Mouse (Mus musculus) heart, embryonic 11.5 days (tissue): Measurements from ENCODE around the gene Rpl9. TPM values are rescaled to one million over a fixed set of nuclear protein-coding genes. Genes with fewer than 3 reads are reported as not detected.
A peak's percentile ranks its signal among the peaks of the same experiment; 100 is the strongest.

Experiments
- ATAC-seq: fragments of 200-750 bp; cut with Nextera tagmentation; replicated peaks from 2 replicates; pipeline ENCODE4 v1.8.0; 2017; ENCODE audit warnings: moderate library complexity; ENCODE audit not compliant: insufficient number of reproducible peaks, low FRiP score, low TSS enrichment
- H3K27ac ChIP-seq: fragments of 300-500 bp; sonication (generic); 2 replicates; pipeline ENCODE4 v1.5.1; 2014; ENCODE audit warnings: mild to moderate bottlenecking, low read depth, low read length
- H3K27me3 ChIP-seq: fragments of 300-500 bp; sonication (generic); 2 replicates; pipeline ENCODE4 v1.6.1; 2014; ENCODE audit warnings: mild to moderate bottlenecking, low read length, mixed read lengths; ENCODE audit not compliant: control insufficient read depth, insufficient read depth
- H3K36me3 ChIP-seq: fragments of 300-500 bp; sonication (generic); 2 replicates; pipeline ENCODE4 v1.6.1; 2014; ENCODE audit warnings: mild to moderate bottlenecking, low read length, moderate library complexity, mixed read lengths; ENCODE audit not compliant: control insufficient read depth, insufficient read depth
- H3K4me1 ChIP-seq: fragments of 300-500 bp; sonication (generic); 2 replicates; pipeline ENCODE4 v1.6.1; 2014; ENCODE audit warnings: low read length; ENCODE audit not compliant: control insufficient read depth, insufficient read depth
- H3K4me2 ChIP-seq: fragments of 300-500 bp; sonication (generic); 2 replicates; pipeline ENCODE4 v1.6.1; 2014; ENCODE audit warnings: mild to moderate bottlenecking, moderate library complexity
- H3K4me3 ChIP-seq: fragments of 300-500 bp; sonication (generic); 2 replicates; pipeline ENCODE4 v1.5.1; 2014; ENCODE audit warnings: low read depth, low read length
- H3K9ac ChIP-seq: fragments of 300-500 bp; sonication (generic); 2 replicates; pipeline ENCODE4 v1.6.1; 2014; ENCODE audit warnings: mild to moderate bottlenecking, low read depth, low read length, moderate library complexity
- H3K9me3 ChIP-seq: fragments of 300-500 bp; sonication (generic); replicated peaks from 2 replicates; pipeline ENCODE4 v1.6.1; 2016; ENCODE audit warnings: low read length; ENCODE audit not compliant: control insufficient read depth
- WGBS: fragments of 180-500 bp; shearing (Covaris S2); extraction: QIAGEN DNeasy Blood & Tissue Kit; methylation state at CpG from one replicate; pipeline ENCODE4 v1.1.7; 2014; ENCODE audit not compliant: insufficient replicate concordance; 5-methylcytosine and 5-hydroxymethylcytosine counted together
- polyA plus RNA-seq: library from polyadenylated mRNA; unstranded; fragments of >200 nt; fragmentation: Nextera tagmentation; extraction: Ambion mirVana; gene quantifications from 2 replicates; pipeline ENCODE4 v1.2.1, GENCODE M21; 2014

The Rpl9 gene
- 708 and 716 TPM in 2 replicates for polyA plus RNA-seq

GRCm38 (mm10) chr5:65390648-65391644 lies at the start of gene Rpl9, which contains the start of gene Lias:
Gene Rpl9, minus strand, starts transcription at chr5:65391444.
Gene Lias, plus strand, starts transcription at chr5:65391497.
- Histone ChIP-seq H3K9me3 (no peaks in the 10 kb centered on the region), H3K4me1 (0 out of 2 replicates have a peak, but pooled peaks cover 4% of the 10 kb centered on the region), H3K36me3 (peaks cover 13% of the 10 kb centered on the region), H3K4me2 (peak within 1 kb of the TSS; percentile 80), H3K9ac (peak within 1 kb of the TSS; percentile 100), H3K27ac (peak within 1 kb of the TSS; percentile 87), H3K4me3 (peak within 1 kb of the TSS; percentile 98), H3K27me3 (no peaks in the 10 kb centered on the region)
- WGBS: under 1% methylated on average over 83 of the region's 83 CpGs
- ATAC-seq: peak; percentile 93

GRCm38 (mm10) chr5:65438041-65438440 lies 46.8 kb upstream of the Rpl9 start:
- Histone ChIP-seq H3K4me1 (peaks cover 24% of the 10 kb centered on the region), H3K27me3 (no peaks in the 10 kb centered on the region), H3K27ac (no peak overlapping the region), H3K9me3 (no peaks in the 10 kb centered on the region), H3K4me2 (no peak overlapping the region), H3K9ac (no peak overlapping the region), H3K36me3 (no peaks in the 10 kb centered on the region), H3K4me3 (no peak overlapping the region)
- ATAC-seq: no peak

- peak within 1 kb of the TSS; percentile 81 for H3K4me2 ChIP-seq
- H3K36me3 ChIP-seq: no peaks in the 10 kb centered on the region
- H3K9me3 ChIP-seq: no peaks in the 10 kb centered on the region
- H3K27ac ChIP-seq: peak within 1 kb of the TSS; percentile 93
- peak within 1 kb of the TSS; percentile 71 for H3K4me3 ChIP-seq
- under 1% methylated on average over 51 of the region's 51 CpGs for WGBS
- H3K9ac ChIP-seq: peak within 1 kb of the TSS; percentile 82
- ATAC-seq: peak; percentile 97
- H3K27me3 ChIP-seq: no peaks in the 10 kb centered on the region
- peaks cover 24% of the 10 kb centered on the region for H3K4me1 ChIP-seq
These were observed 44.7 kb upstream of the Rpl9 start, which contains the start of gene Ugdh for GRCm38 (mm10) chr5:65435806-65436561. Gene Ugdh, minus strand, starts transcription at chr5:65435949.

GRCm38 (mm10) chr5:65435363-65435805 lies 44.1 kb upstream of the Rpl9 start:
- Histone ChIP-seq H3K9ac (peak overlapping the region; percentile 80), H3K9me3 (no peaks in the 10 kb centered on the region), H3K4me3 (peak overlapping the region; percentile 71), H3K4me2 (peak overlapping the region; percentile 81), H3K4me1 (peaks cover 24% of the 10 kb centered on the region), H3K36me3 (no peaks in the 10 kb centered on the region), H3K27ac (peak overlapping the region; percentile 93), H3K27me3 (no peaks in the 10 kb centered on the region)
- ATAC-seq: no peak
- under 1% methylated on average over 40 of the region's 47 CpGs for WGBS

- ATAC-seq: no peak
These were observed 43.5 kb upstream of the Rpl9 start for GRCm38 (mm10) chr5:65434471-65435362.

GRCm38 (mm10) chr5:65429441-65429840 lies 38.2 kb upstream of the Rpl9 start:
- H3K36me3 ChIP-seq: peaks cover 11% of the 10 kb centered on the region; the same call in 1 of the 2 replicates
- no peak overlapping the region for H3K9ac ChIP-seq
- H3K4me1 ChIP-seq: peaks cover 9% of the 10 kb centered on the region
- no peak overlapping the region for H3K4me2 ChIP-seq
- no peak overlapping the region for H3K27ac ChIP-seq
- 84% methylated on average over 5 of the region's 5 CpGs for WGBS
- no peak overlapping the region for H3K4me3 ChIP-seq
- no peaks in the 10 kb centered on the region for H3K27me3 ChIP-seq
- ATAC-seq: no peak
- H3K9me3 ChIP-seq: no peaks in the 10 kb centered on the region

More at GRCm38 (mm10) chr5:65434471-65435362, 43.5 kb upstream of the Rpl9 start:
- no peaks in the 10 kb centered on the region for H3K36me3 ChIP-seq
- H3K4me1 ChIP-seq: peaks cover 24% of the 10 kb centered on the region
- H3K4me2 ChIP-seq: peak overlapping the region; percentile 81
- peak overlapping the region; percentile 71 for H3K4me3 ChIP-seq
- peak overlapping the region; percentile 80 for H3K9ac ChIP-seq
- peak overlapping the region; percentile 93 for H3K27ac ChIP-seq
- no peaks in the 10 kb centered on the region for H3K9me3 ChIP-seq
- no peaks in the 10 kb centered on the region for H3K27me3 ChIP-seq
- WGBS: 5% methylated on average over 15 of the region's 15 CpGs

GRCm38 (mm10) chr5:65428321-65428720 lies 37.1 kb upstream of the Rpl9 start:
- H3K27ac ChIP-seq: no peak overlapping the region
- 48% methylated on average over 4 of the region's 4 CpGs for WGBS
- no peaks in the 10 kb centered on the region for H3K27me3 ChIP-seq
- no peak for ATAC-seq
- H3K4me1 ChIP-seq: 0 out of 2 replicates have a peak, but pooled peaks cover 2% of the 10 kb centered on the region
- H3K36me3 ChIP-seq: peaks cover 14% of the 10 kb centered on the region
- no peak overlapping the region for H3K9ac ChIP-seq
- H3K4me2 ChIP-seq: no peak overlapping the region
- H3K9me3 ChIP-seq: no peaks in the 10 kb centered on the region
- H3K4me3 ChIP-seq: no peak overlapping the region
